Mouse (Mus musculus) lung, embryonic 14.5 days (tissue): ENCODE measurements at regions not wholly inside any gene's neighbourhood (a gene's known extent, or its start where the extent isn't known, plus 50 kb on each side); places are given as distances from the start of the nearest gene placed in this dataset.

ENCODE experiments used
- ATAC-seq: fragments of 200-750 bp; cut with Nextera tagmentation; 2 replicates; pipeline ENCODE4 v1.8.0; 2017; ENCODE audit warnings: mild to moderate bottlenecking, moderate TSS enrichment, moderate library complexity; ENCODE audit not compliant: insufficient read depth
- DNase-seq: peaks from one replicate; pipeline ENCODE4 v3.0.0-alpha.2; 2015
- H3K27ac ChIP-seq: fragments of 300-500 bp; sonication (generic); 2 replicates; pipeline ENCODE4 v1.5.1; 2014; ENCODE audit warnings: low read depth, mild to moderate bottlenecking, moderate library complexity
- H3K27me3 ChIP-seq: fragments of 300-500 bp; sonication (generic); 2 replicates; pipeline ENCODE4 v1.6.1; 2014; ENCODE audit warnings: low read length, control low read depth; ENCODE audit not compliant: insufficient read depth
- H3K36me3 ChIP-seq: fragments of 300-500 bp; sonication (generic); 2 replicates; pipeline ENCODE4 v1.6.1; 2014; ENCODE audit warnings: control low read depth; ENCODE audit not compliant: insufficient read depth
- H3K4me1 ChIP-seq: fragments of 300-500 bp; sonication (generic); 2 replicates; pipeline ENCODE4 v1.6.1; 2014; ENCODE audit warnings: antibody characterized with exemption, control low read depth; ENCODE audit not compliant: insufficient read depth
- H3K4me2 ChIP-seq: fragments of 300-500 bp; sonication (generic); 2 replicates; pipeline ENCODE4 v1.6.1; 2014; ENCODE audit warnings: mild to moderate bottlenecking
- H3K4me3 ChIP-seq: fragments of 300-500 bp; sonication (generic); 2 replicates; pipeline ENCODE4 v1.5.1; 2014; ENCODE audit warnings: low read depth, low read length
- H3K9ac ChIP-seq: fragments of 300-500 bp; sonication (generic); 2 replicates; pipeline ENCODE4 v1.6.1; 2014
- H3K9me3 ChIP-seq: fragments of 300-500 bp; sonication (generic); 2 replicates; pipeline ENCODE4 v1.6.1; 2016; ENCODE audit warnings: low read depth, low read length, control low read depth
- CTCF ChIP-seq: IDR thresholded peaks from 2 replicates; pipeline ENCODE4 v1.5.1; 2016; ENCODE audit warnings: antibody characterized with exemption, low read depth
- WGBS: fragments of 180-500 bp; shearing (Covaris S2); extraction: QIAGEN DNeasy Blood & Tissue Kit; methylation state at CpG from one replicate; pipeline ENCODE4 v1.1.7; 2014; 5-methylcytosine and 5-hydroxymethylcytosine counted together

- Histone ChIP-seq H3K27me3 (no peaks in the 10 kb centered on the region), H3K9me3 (no peaks in the 10 kb centered on the region), H3K36me3 (no peaks in the 10 kb centered on the region), H3K9ac (no peak overlapping the region), H3K4me3 (no peak overlapping the region), H3K4me1 (no peaks in the 10 kb centered on the region), H3K27ac (no peak overlapping the region), H3K4me2 (no peak overlapping the region)
- ATAC-seq (no peak), DNase-seq (no peak)
- no peak for TF ChIP-seq CTCF
- WGBS: 87% methylated on average over 3 of the region's 3 CpGs
These were observed 606.5 kb upstream of the Celf2 start for GRCm38 (mm10) chr2:8115891-8116290.

- no peak overlapping the region for H3K4me2 ChIP-seq
- DNase-seq (no peak), ATAC-seq (no peak)
- H3K36me3 ChIP-seq: no peaks in the 10 kb centered on the region
- no peak for TF ChIP-seq CTCF
- no peak overlapping the region for H3K27ac ChIP-seq
- no peaks in the 10 kb centered on the region for H3K9me3 ChIP-seq
- WGBS: 67% methylated on average over 1 of the region's 1 CpGs
- H3K9ac ChIP-seq: no peak overlapping the region
- H3K4me3 ChIP-seq: no peak overlapping the region
- no peaks in the 10 kb centered on the region for H3K27me3 ChIP-seq
- no peaks in the 10 kb centered on the region for H3K4me1 ChIP-seq
These were observed 603.2 kb upstream of the Celf2 start for GRCm38 (mm10) chr2:8112361-8113073.

- ATAC-seq: no peak
These were observed 584.8 kb upstream of the Celf2 start for GRCm38 (mm10) chr2:8094157-8094556.

GRCm38 (mm10) chr2:8067901-8068300 lies 558.5 kb upstream of the Celf2 start:
- 60% methylated on average over 1 of the region's 1 CpGs for WGBS
- Histone ChIP-seq H3K4me1 (no peaks in the 10 kb centered on the region), H3K36me3 (no peaks in the 10 kb centered on the region), H3K27me3 (no peaks in the 10 kb centered on the region), H3K4me3 (no peak overlapping the region), H3K9me3 (no peaks in the 10 kb centered on the region), H3K9ac (no peak overlapping the region), H3K27ac (no peak overlapping the region), H3K4me2 (no peak overlapping the region)
- DNase-seq (no peak), ATAC-seq (no peak)
- no peak for TF ChIP-seq CTCF

More at GRCm38 (mm10) chr2:8094157-8094556, 584.8 kb upstream of the Celf2 start:
- H3K27ac ChIP-seq: no peak overlapping the region
- 76% methylated on average over 2 of the region's 2 CpGs for WGBS
- H3K36me3 ChIP-seq: no peaks in the 10 kb centered on the region
- no peaks in the 10 kb centered on the region for H3K27me3 ChIP-seq
- no peak overlapping the region for H3K4me3 ChIP-seq
- H3K9ac ChIP-seq: no peak overlapping the region
- H3K4me2 ChIP-seq: no peak overlapping the region
- H3K4me1 ChIP-seq: no peaks in the 10 kb centered on the region
- H3K9me3 ChIP-seq: no peaks in the 10 kb centered on the region
- DNase-seq: no peak
- no peak for TF ChIP-seq CTCF

- WGBS: 27% methylated on average over 1 of the region's 1 CpGs
- peak; percentile 66 for DNase-seq
- Histone ChIP-seq H3K4me2 (no peak overlapping the region), H3K9ac (no peak overlapping the region), H3K27me3 (no peaks in the 10 kb centered on the region), H3K4me3 (no peak overlapping the region), H3K27ac (no peak overlapping the region), H3K36me3 (no peaks in the 10 kb centered on the region), H3K9me3 (no peaks in the 10 kb centered on the region), H3K4me1 (no peaks in the 10 kb centered on the region)
- no peak for ATAC-seq
- no peak for TF ChIP-seq CTCF
These were observed 552.3 kb upstream of the Celf2 start for GRCm38 (mm10) chr2:8061687-8062086.

- 74% methylated on average over 4 of the region's 4 CpGs for WGBS
These were observed 519.8 kb upstream of the Celf2 start for GRCm38 (mm10) chr2:8029212-8029611.

GRCm38 (mm10) chr2:8027571-8027970 lies 518.2 kb upstream of the Celf2 start:
- no peaks in the 10 kb centered on the region for H3K4me1 ChIP-seq
- DNase-seq (peak; percentile 3), ATAC-seq (no peak)
- TF ChIP-seq CTCF: no peak
- H3K36me3 ChIP-seq: no peaks in the 10 kb centered on the region
- H3K4me3 ChIP-seq: no peak overlapping the region
- H3K9me3 ChIP-seq: no peaks in the 10 kb centered on the region
- H3K27ac ChIP-seq: no peak overlapping the region
- no peak overlapping the region for H3K9ac ChIP-seq
- no peaks in the 10 kb centered on the region for H3K27me3 ChIP-seq
- H3K4me2 ChIP-seq: no peak overlapping the region

More at GRCm38 (mm10) chr2:8029212-8029611, 519.8 kb upstream of the Celf2 start:
- Histone ChIP-seq H3K36me3 (no peaks in the 10 kb centered on the region), H3K27ac (no peak overlapping the region), H3K4me1 (no peaks in the 10 kb centered on the region), H3K27me3 (no peaks in the 10 kb centered on the region), H3K9ac (no peak overlapping the region), H3K4me3 (no peak overlapping the region), H3K9me3 (no peaks in the 10 kb centered on the region), H3K4me2 (no peak overlapping the region)
- TF ChIP-seq CTCF: no peak
- no peak for DNase-seq
- no peak for ATAC-seq
